Mouse (Mus musculus) kidney, postnatal 4 days (tissue): ENCODE results near the gene Churc1.

Experiments used
- DNase-seq, 2 experiments: peaks; one replicate each; pipeline ENCODE4 v3.0.0; 2021; ENCODE audit warnings: mixed read lengths in 2 of 2

Gene Churc1

DNA sequence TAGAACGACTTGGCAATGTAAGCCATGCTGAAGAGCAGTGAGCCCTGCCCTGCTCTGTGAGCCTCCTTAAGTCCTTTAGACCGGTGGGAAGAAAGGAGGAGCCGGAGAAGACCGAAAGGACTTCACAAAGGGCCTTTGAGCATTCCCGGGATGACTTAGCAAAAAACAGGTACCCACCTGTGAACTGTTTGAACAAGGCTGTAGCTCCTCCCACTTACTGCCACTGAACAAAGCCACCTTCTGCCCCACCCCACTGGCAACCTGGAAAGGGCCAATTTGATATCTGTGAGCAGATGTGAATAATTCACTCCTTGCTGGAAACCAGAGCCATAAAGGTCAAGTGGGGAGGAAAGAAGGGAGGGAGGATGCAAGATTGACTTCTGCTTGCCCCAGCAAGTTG lies 30.0 kb downstream of the Churc1 start, which contains the start of gene Gpx2:
Gene Gpx2, minus strand, starts transcription at position 205 of the 400 bp plus-strand sequence.
- DNase-seq: no peak

- DNase-seq: no peak
These were observed 31.7 kb downstream of the Churc1 start for GRCm38 (mm10) chr12:76796938-76797539.

GRCm38 (mm10) chr12:76798008-76798720 lies 32.8 kb downstream of the Churc1 start:
- DNase-seq: no peak

- no peak for DNase-seq
These were observed 37.7 kb downstream of the Churc1 start for GRCm38 (mm10) chr12:76803028-76803427.

DNA sequence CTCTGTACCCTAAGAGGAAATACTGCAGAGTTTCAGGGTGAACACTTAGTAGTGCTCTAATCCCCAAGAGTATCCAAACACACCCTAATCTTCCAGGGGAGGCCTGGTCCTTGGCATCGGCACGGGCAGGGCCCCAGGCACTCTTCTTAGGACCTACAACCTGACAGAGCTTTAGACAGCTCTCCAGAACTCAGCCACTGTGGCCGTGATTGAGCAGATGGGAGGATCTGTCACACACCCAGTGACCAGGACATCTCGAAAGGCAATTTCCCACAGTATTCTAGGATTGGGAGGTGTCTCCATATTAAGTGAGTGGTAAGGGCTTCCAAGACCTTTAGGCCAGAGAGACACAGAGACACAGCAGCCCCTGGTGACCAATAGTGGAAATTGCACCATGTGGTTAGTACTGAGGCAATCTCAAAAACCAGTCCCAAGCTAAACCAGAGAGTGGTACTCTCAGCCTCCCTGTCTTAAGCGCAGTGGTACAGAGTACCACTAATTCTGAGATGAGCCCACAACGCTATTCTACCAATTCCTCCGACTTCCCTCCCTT lies 38.4 kb downstream of the Churc1 start:
- DNase-seq: peak; percentile 69 to 77

- no peak for DNase-seq
These were observed 39.9 kb downstream of the Churc1 start for GRCm38 (mm10) chr12:76805056-76805811.

DNA sequence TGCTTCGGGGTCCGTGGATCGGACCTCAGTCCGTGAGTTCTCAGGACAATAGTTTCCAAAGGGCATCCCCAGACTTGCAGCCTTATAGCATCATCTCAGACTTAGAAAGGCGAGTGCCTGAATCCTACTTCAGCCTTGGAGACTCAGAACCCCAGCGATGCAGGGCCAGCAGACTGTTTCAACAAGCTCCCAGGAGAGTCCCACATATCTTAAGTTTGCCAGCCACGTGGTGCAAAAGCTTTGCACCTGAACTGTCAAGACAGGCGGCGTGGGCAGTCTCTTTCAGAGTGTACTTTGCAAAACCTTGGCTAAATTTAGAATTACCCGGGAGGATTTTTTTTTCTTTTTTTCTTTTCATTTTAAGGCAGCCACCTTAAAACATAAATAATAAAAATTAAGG lies 42.5 kb downstream of the Churc1 start:
- DNase-seq: no peak

DNA sequence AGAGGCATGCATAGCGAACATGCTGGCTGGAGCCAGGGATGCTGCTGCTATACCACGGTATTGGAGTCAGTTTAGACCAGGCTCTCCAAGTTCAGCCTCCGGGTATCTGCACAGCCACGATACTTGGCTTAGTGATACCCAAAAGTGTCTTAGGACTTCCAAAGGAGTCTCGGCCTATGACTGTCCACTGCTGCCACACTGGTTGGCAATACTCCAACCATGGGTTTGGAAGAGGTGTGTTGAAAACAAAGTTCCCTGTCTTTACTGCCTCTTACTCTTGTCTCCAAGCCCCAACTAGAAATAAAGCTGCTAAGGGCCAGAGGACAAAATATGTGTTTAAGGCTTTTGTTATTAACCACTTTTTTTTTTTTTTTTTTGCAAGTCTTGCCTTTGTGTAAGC lies 45.2 kb downstream of the Churc1 start:
- no peak for DNase-seq

- DNase-seq: no peak
These were observed 45.7 kb downstream of the Churc1 start for GRCm38 (mm10) chr12:76811006-76811405.

GRCm38 (mm10) chr12:76813543-76813942 lies 48.2 kb downstream of the Churc1 start:
- no peak for DNase-seq

- no peak for DNase-seq
These were observed 48.8 kb downstream of the Churc1 start for GRCm38 (mm10) chr12:76814120-76814519.

- no peak for DNase-seq
These were observed 51.4 kb downstream of the Churc1 start for GRCm38 (mm10) chr12:76816720-76817119.

GRCm38 (mm10) chr12:76817176-76817575 lies 51.8 kb downstream of the Churc1 start:
- no peak for DNase-seq

DNA sequence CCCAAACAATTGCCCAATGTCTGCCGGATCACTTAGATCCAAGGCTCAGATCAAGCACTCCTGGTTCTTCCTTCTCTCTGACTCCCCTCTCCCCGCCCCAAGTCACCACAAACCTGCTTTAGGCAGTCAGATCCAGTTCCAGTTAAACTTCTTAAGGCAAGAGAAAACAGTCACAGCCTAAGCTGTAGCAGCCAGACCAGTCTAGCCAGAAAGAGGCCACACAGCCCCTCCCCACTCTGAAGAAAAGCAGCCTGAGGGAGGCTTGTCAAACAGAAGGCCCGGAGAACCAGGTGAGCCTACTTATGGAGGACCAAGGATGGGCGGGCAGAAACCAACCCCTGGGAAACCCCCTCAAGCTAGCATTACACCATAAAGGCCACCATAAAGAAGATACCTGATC lies 52.8 kb downstream of the Churc1 start:
- peak; percentile 37 to 57 for DNase-seq

GRCm38 (mm10) chr12:76818908-76819307 lies 53.6 kb downstream of the Churc1 start:
- DNase-seq: no peak

GRCm38 (mm10) chr12:76819816-76820215 lies 54.5 kb downstream of the Churc1 start:
- no peak for DNase-seq

GRCm38 (mm10) chr12:76820615-76821014 lies 55.3 kb downstream of the Churc1 start:
- DNase-seq: no peak

DNA sequence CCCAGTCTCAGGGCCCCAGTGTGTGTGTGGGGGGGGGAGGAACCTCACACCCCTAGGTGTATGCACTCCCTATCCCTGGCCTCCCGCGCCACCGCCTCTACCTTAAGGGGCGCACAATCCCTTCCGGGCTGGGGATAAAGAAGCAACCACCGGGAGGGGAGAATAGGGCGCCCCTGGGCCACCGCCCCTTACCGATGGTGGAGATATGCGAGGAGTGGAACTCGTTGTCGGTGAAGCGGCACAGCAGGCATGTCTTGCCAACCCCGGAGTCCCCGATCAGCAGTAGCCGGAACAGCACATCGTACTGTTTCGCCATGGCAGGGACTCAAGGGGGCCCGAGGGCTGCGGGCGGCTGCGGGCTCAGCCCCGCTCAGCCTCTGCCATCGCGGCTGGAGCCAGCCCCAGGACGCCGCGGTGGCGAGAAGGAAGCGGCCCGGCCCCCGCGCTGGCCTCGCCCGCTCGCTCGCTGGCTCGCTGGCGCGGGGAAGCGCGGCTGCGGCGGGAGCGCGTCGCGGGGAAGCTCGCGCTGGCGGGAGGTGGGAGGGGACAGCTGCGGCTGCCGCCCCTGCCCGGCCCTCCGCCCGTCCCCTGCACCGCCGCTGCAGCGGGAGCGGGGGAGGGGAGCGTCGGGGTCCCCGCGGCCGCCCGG lies 56.8 kb downstream of the Churc1 start:
- DNase-seq: peak; percentile 54 to 63

GRCm38 (mm10) chr12:76822651-76823041 lies 57.3 kb downstream of the Churc1 start, which contains the start of gene Rab15:
TSS of gene Rab15 (minus strand) at chr12:76822908.
- DNase-seq: no peak

DNA sequence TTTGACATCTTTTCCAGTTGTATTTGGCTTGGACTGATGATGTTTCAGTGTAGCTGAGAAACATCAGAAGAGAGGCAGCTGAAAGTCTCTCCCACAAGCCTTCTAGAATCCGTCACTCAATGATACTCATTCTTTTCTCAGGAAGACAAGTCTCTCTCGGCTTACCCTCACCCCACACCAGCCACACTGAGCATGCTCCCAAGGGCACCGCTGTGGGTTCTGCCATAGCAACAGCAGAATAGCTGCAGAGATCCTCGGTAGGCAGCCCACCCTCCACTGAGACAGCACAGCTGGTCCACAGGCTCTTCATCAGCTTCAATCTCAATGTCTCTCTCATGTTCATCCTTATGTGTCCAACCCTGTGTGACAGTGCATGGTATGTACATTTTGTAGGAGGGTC lies 59.9 kb downstream of the Churc1 start:
- no peak for DNase-seq

- DNase-seq: peak; percentile 37 to 49
These were observed 67.4 kb downstream of the Churc1 start for GRCm38 (mm10) chr12:76832704-76833103.
